Mouse (Mus musculus) bone marrow macrophage, adult 2 months (primary cell): ENCODE measurements at regions not wholly inside any gene's neighbourhood (a gene's known extent, or its start where the extent isn't known, plus 50 kb on each side); places are given as distances from the start of the nearest gene placed in this dataset.

Experiments
- H3K27ac ChIP-seq: 2 replicates; pipeline ENCODE4 v1.5.1; 2012; ENCODE audit warnings: low read depth, low read length; ENCODE audit not compliant: insufficient read depth
- H3K4me1 ChIP-seq: 2 replicates; pipeline ENCODE4 v1.6.1; 2012; ENCODE audit warnings: low read length; ENCODE audit not compliant: control insufficient read depth, insufficient read depth
- H3K4me3 ChIP-seq: 2 replicates; pipeline ENCODE4 v1.5.1; 2012; ENCODE audit warnings: mild to moderate bottlenecking, low read length, moderate library complexity; ENCODE audit not compliant: insufficient read depth
- CTCF ChIP-seq: IDR thresholded peaks from 2 replicates; pipeline ENCODE4 v1.5.1; 2012; ENCODE audit warnings: low read depth, mild to moderate bottlenecking, low read length, moderate library complexity
- POLR2A ChIP-seq: IDR thresholded peaks from 2 replicates; pipeline ENCODE4 v1.6.1; 2012; ENCODE audit warnings: mild to moderate bottlenecking, low read depth, low read length, borderline replicate concordance

DNA sequence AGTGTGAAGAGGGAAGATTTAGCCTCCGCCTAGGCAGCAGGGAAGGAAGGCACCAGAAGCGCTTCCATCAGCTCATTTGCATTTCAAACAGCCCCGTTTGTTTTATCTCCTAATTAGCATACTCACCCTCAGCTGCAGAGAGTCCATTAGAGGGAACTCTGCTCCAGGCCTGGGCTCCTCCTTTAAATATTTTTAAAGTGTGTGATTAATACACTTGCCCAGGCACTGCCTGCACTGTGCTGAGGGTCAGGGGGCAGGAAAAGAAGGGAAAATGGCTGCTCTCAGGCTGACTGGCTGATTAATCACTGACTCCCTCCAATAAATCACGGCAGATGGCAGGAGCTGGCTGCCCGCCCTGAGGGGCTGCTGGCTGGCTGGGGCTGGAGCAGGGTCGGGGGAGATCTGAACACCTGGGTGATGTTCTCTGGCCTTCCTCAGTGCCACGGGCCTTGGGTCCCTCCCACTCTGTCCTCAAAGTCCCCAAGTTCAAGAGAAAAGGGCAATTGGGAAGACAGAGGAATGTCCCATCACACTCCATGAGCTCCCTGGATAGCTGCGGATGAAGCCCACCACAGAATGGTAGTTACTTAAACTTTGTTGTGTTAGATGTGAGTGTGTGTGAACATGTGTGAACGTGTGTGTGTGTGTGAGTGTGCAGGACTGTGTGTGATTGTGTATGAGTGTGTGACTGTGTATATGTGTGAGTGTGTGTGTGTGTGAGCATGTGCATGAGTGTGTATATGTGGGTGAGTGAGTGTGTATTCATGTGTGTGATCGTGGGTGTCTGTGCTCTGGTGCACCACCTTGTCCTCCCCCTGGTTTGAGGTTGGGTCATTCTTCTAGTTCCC, 149.1 kb downstream of the Tfcp2l1 start:
- no peaks in the 10 kb centered on the region for H3K4me1 ChIP-seq
- H3K27ac ChIP-seq: no peak overlapping the region
- H3K4me3 ChIP-seq: no peak overlapping the region
- TF ChIP-seq POLR2A: no peak
- TF ChIP-seq CTCF: no peak
